Mouse (Mus musculus): ENCODE measurements around the gene Lefty2. TPM values are rescaled to one million over a fixed set of nuclear protein-coding genes. Genes with fewer than 3 reads are reported as not detected.
"Not testable (repeated sequence)": the region's sequence is repeated elsewhere in the genome, so short reads cannot be mapped to it uniquely, and the experiment has no call there.

The Lefty2 gene
- total RNA-seq, 2 experiments from 2014 or later, result not detected

DNA sequence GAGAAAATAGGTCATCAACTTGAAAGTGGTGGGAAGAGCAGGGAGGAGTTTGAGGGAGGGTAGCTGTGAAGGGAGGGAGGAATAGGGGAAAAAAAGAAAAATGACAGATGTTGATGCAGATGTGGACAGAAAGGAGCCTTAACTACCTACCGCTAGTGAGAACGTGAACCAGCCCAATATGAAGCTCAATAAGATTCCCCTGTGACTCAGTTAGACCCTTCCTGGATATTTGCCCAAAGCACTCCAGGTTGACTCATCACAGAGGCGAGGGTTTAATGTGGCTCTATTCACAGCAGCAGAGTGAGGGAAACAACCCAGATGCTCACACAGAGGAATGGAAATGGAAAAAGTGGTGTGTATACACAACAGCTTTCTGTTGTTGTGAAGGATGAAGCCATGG lies 38.2 kb downstream of the Lefty2 start:
- no peak for DNase-seq (ENCODE audit: low spot score in 2 of 2)

DNA sequence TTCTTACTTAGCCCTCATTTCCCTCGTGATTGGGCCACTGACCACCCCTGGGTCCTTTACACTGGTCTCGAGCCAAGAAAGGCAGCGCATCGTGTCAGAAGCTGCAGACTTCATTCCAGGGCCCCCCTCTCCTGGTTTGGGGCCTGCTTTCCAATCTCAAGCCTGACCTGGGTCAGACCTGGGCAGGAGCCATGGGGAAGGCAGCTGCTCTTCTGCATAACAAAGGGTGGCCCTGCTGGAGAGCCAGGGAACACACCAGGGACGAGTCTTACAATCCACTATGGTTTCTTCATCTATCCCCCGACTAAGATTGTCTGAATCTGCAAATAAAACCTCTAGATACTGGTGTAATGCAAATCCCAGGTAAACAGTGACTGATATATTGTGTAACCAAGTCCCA lies 40.8 kb downstream of the Lefty2 start:
- no peak for DNase-seq (ENCODE audit: low spot score in 2 of 2)

DNA sequence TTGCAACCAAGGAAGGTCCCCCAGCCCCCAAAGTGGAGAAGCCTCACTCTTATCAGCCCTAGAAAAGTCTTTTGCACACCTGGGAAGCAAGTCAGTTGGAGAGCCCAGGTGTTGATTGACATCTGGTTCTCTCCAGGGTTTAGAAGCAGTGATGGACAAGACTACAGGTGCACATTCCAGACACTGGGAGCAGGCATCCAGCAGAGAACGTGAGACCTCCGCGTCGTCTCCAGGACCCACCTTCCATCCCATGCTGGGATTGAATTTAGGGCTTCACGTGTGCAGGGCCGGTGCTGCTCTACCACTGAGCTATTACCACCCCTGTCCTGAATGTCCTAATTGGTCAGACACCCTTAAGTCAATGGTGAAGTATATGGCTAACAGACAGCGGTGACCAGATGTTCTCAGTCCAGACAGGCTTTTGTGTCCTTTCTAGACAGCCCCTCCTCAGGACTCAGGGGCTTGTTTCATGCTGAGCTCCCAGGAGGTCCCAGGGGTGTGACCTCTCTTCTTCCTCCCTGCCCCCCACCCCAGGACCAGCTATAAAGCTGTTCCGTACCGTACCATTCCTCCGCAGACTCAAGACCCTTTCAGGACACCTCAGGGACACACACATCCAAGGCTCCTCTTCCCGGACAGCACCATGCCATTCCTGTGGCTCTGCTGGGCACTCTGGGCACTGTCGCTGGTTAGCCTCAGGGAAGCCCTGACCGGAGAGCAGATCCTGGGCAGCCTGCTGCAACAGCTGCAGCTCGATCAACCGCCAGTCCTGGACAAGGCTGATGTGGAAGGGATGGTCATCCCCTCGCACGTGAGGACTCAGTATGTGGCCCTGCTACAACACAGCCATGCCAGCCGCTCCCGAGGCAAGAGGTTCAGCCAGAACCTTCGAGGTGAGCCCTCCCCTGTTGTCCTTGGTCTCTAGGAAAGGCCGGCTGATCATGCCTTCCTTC lies 41.8 kb downstream of the Lefty2 start, which contains the start of gene Lefty1:
TSS of gene Lefty1 (plus strand) at position 556 of the 953 bp plus-strand sequence.
- no peak for DNase-seq (ENCODE audit: low spot score in 2 of 2)

DNA sequence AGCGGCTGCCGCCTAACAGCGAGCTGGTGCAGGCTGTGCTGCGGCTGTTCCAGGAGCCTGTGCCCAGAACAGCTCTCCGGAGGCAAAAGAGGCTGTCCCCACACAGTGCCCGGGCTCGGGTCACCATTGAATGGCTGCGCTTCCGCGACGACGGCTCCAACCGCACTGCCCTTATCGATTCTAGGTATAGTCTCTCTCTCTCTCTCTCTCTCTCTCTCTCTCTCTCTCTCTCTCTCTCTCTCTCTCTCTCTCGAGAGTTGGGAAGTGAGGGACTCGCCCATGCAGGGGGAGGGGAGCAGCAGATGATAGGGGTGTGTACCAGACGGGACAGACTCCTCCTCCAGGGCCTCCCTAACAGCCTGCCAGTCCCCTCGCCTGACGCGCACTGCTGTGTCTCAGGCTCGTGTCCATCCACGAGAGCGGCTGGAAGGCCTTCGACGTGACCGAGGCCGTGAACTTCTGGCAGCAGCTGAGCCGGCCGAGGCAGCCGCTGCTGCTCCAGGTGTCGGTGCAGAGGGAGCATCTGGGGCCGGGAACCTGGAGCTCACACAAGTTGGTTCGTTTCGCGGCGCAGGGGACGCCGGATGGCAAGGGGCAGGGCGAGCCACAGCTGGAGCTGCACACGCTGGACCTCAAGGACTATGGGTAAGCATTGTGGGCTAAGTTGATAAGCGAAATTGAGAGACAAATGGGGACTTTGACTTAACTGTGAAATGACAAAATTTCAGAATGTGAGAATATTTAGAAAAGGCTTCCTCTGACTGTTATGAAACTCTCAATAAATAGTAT lies 43.9 kb downstream of the Lefty2 start:
- DNase-seq (ENCODE audit: low spot score in 2 of 2), result not testable (repeated sequence)

DNA sequence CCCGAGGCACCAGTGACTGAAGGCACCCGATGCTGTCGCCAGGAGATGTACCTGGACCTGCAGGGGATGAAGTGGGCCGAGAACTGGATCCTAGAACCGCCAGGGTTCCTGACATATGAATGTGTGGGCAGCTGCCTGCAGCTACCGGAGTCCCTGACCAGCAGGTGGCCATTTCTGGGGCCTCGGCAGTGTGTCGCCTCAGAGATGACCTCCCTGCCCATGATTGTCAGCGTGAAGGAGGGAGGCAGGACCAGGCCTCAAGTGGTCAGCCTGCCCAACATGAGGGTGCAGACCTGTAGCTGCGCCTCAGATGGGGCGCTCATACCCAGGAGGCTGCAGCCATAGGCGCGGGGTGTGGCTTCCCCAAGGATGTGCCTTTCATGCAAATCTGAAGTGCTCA lies 44.7 kb downstream of the Lefty2 start:
- DNase-seq (ENCODE audit: low spot score in 2 of 2), result not testable (repeated sequence)

DNA sequence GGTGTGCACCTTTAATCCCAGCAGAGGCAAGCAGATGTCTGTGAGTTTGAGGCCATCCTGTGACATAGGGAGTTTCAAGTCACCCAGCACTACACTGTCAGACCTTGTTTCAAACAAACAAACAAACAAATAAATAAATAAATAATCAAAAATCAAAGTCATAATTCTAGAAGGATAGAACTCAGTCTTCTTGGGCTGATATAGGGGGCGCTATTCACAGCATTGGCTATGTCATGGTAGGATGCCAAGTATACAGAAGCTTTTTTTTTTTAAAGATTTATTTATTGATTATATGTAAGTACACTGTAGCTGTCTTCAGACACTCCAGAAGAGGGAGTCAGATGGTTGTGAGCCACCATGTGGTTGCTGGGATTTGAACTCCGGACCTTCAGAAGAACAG lies 45.9 kb downstream of the Lefty2 start:
- not testable (repeated sequence) for DNase-seq (ENCODE audit: low spot score in 2 of 2)

DNA sequence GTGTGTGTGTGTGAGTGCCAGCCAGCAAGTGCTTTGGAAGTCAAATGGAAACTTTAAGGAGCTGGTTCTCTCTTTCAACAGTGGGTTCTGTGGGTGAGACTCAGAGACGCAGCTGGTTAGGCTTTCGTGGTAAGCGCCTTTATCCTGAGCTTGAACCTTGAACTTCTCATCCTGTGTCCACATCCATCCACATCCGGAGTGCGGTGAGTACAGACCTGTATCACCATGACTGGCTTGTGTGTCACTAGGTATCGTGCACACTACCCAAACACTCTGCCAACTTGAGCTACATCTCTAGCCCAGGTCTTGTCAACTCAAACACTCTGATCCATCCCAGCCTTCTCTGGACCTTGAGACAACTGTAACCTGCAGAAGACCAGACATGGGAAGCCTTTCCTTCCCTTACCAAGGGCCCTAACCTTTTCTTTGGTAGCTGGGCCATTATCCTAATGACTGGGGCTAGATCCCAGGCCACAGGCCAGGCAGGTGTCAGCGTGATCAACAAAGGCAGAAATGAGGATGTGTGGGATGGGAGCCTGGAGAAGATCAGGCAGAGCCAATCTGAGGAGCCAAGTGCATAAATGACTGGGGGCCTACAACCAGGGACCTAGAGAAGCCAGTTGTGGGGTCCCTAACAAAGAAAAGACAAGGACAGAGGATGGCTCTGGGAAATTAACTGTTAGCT lies 48.0 kb downstream of the Lefty2 start:
- DNase-seq (ENCODE audit: low spot score in 2 of 2), result no peak

DNA sequence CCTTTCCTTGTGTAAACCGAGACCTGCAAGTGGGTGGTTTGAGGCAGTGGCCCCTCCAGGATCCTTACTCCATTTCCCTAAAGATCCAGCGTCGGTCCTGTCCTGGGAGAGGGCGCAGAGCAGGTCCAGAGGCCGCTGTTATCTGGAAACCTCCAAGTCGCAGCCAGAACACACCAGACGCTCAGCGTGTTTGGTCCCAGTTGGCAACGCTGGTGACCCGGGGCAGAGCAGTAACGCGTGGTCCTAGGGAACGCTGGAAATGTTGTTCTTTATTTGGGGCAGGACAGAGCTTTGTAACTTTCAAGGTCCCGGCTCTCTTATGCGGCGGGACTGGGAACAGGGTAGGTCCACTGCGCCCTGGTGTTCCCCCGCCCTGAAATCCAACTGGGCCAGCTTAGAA lies 48.8 kb downstream of the Lefty2 start:
- DNase-seq (ENCODE audit: low spot score in 2 of 2), result no peak

DNA sequence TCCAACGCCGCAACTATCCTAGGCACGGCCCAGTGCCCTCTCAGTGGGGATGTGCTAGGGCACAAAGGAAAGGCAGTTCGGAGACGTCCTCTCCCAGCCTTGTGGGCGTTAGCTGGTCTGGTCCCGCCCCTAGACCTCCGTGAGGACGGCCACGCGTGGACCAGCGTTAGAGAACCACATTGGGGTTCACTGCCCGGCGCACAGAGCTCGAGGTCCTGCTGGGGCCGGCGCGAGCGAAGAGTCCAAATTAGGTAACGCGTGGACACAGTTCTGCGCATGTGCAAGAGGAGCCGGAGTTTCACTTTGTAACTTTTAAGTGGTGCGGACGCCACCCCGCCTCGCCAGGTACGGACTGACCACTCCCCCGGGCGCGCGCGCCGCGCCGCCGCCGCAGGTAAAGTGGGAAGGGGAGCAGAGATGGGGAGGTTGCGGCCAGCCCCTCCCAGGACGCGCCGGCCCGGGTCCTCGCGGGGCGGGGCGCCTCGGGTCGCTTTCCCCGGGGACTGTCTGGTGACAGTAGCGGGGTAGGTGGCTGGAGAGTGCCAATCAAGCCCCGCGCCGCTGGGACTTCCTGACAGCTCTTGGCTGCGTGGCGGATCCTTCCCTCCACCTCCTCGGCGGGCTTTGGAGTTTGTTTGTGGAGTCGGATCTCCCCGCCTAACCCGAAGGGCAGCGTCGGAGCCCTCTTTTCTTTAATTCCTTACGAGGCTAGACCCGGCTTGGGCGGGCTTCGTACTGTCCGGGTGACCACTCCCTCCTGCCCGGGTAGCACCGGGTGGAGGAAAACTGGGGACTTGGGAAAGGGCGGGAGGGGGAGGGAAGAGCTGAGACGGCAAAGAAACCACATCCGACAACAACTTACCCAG lies 49.5 kb downstream of the Lefty2 start, which contains the start of gene Tmem63a:
TSS of gene Tmem63a (plus strand) at position 179 of the 866 bp plus-strand sequence.
- peak; percentile 59 to 81 for DNase-seq (ENCODE audit: low spot score in 2 of 2)

DNA sequence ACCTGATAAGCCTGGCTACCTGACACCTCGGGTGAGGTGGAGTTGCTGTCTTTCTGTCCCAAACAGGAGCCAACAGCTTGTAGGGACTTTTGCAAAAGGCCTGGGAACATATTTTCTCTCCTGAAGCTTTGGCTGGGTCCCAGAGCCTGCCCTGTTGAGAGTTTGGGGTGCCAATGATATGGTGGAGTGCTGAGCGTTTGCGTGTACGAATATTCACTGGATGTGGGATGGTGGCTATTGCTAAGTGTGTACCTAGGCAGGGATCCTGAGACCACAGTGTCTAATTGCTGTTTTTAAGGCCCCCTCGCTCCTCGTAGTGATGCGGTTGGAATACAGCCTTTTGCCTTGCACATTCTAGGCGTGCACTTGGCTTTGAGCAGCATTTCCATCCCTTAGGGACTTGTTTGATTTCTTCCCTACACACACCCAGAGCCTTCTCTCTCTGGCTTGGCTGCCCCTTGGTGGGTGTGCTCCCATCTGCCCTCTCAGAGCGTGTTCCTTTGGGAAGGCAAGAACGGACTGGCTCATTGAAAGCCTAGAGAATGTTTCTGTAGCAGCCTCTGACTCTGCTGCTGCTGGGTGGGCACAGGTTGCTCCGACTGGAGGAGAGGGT lies 50.2 kb downstream of the Lefty2 start:
- no peak for DNase-seq (ENCODE audit: low spot score in 2 of 2)

DNA sequence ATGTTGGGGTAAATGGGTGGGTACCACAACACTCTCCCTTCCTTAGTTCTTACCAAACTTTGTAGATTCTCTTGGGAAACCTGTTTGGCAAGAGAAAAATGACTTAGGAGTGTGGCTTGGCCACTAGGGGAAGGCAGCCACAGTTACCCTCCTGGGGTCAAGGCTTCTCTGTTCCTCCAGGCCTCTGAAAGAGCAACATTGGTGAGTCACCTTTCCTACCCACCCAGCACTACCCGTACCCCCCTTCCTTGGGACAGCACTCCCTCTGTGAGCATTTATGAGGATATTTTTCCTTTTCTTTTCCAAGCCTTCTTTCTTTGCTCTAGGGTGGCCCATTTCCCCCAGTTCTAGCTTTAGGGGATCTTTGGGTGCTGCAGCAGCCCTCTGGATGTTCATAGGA lies 51.0 kb downstream of the Lefty2 start:
- DNase-seq (ENCODE audit: low spot score in 2 of 2), result no peak

DNA sequence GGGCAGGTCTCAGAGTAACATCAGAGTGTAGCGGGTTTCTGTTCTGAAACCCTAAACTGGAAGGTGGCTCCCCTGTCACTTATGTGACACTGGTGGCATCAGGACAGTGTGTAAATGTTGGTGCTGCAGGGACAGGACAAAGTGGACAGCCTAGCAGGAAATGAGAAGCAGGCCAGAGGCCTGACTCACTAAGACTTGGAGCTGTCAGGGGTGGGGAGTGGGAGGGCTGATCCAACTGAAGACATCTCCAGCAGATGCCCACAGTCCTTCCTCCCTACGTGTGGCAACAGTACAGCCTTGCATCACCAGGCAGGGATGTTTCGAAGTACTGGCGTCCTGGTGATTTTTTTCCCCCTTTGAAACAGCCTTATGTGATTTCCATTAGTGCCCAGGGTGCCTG lies 51.6 kb downstream of the Lefty2 start:
- no peak for DNase-seq (ENCODE audit: low spot score in 2 of 2)

DNA sequence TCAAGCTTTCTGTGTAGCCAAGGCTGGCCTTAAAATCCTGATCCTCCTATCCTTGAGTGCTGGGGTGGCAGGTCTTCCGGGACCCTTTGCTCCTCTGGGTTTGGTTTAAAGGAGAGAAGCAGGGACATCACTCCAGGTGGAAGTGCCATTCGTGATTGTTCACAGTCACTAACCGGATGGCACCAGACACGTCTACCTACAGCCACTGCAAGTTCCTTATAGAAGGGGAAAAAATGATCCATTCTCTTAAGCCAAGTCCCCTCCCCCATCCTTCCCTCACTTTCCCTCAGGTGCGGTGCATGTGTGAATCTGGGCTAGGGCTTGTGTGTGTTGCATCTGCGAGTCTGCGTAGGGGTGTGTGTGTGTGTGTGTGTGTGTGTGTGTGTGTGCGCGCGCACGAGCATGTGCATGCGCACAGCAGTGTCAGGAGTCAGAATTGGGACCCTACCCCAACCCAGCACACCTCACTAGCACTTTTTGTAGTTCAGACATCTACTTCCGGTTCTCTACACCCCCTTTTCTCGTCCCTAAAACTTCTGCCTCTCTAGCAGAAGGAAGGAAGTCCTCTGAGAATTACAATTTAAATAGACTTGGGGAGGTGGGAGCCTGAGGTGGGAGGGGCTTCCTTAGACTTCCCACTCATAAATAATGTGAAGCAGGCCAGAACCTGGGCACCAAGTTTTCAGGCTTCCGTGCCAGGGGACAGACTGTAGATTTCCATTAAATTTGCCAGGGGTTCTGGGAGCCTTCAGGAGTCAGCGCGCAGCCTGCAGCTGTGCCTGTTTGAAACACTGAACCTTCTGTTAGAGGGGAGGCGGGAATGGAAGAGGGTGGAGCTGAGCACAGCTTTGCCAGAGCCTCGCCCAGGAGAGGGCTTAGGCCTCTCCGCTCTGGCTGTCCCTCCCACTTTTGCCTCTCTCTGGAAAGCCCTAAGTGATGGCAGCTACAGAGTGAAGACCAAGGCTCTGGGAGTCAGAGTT lies 52.4 kb downstream of the Lefty2 start:
- DNase-seq (ENCODE audit: low spot score in 2 of 2), result peak in 1 of 2 experiments; percentile 65

DNA sequence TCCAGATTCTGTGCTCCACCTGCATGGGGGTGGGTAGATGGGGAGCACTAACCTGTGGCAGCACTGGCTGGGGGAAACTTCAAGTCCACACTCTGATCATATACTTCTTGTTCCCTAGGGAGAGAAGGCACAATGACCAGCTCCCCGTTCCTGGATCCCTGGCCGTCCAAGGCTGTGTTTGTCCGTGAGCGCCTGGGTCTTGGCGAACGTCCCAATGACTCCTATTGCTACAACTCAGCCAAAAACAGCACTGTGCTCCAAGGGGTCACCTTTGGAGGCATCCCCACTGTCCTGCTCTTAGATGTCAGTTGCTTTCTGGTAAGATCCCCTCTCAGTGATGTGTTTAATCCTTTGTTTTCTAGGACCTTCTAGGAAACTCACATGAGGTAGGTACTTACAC lies 53.5 kb downstream of the Lefty2 start:
- DNase-seq (ENCODE audit: low spot score in 2 of 2), result no peak
